Mouse (Mus musculus): ENCODE measurements at regions not wholly inside any gene's neighbourhood (a gene's known extent, or its start where the extent isn't known, plus 50 kb on each side); places are given as distances from the start of the nearest gene placed in this dataset.

GRCm38 (mm10) chr12:70628384-70629365 lies 175.8 kb downstream of the Tmx1 start:
- DNase-seq (ENCODE audit: low spot score in 2 of 2), result no peak

- DNase-seq (ENCODE audit: low spot score in 2 of 2), result no peak
Observed at GRCm38 (mm10) chr12:70629371-70629770, 176.5 kb downstream of the Tmx1 start.

- no peak for DNase-seq (ENCODE audit: low spot score in 2 of 2)
Observed at GRCm38 (mm10) chr12:70631281-70631680, 178.4 kb downstream of the Tmx1 start.

- DNase-seq (ENCODE audit: low spot score in 2 of 2), result no peak
Observed at GRCm38 (mm10) chr12:70633194-70633593, 180.3 kb downstream of the Tmx1 start.

GRCm38 (mm10) chr12:70633622-70634365 lies 180.9 kb downstream of the Tmx1 start:
- no peak for DNase-seq (ENCODE audit: low spot score in 2 of 2)

GRCm38 (mm10) chr12:70635997-70636396 lies 183.1 kb downstream of the Tmx1 start:
- DNase-seq (ENCODE audit: low spot score in 2 of 2), result no peak

- no peak for DNase-seq (ENCODE audit: low spot score in 2 of 2)
Observed at GRCm38 (mm10) chr12:70640186-70640585, 185.1 kb upstream of the Frmd6 start.

GRCm38 (mm10) chr12:70644910-70645309 lies 180.4 kb upstream of the Frmd6 start:
- no peak for DNase-seq (ENCODE audit: low spot score in 2 of 2)

- DNase-seq (ENCODE audit: low spot score in 2 of 2), result no peak
Observed at GRCm38 (mm10) chr12:70645407-70645806, 179.9 kb upstream of the Frmd6 start.

GRCm38 (mm10) chr12:70647516-70647915 lies 177.8 kb upstream of the Frmd6 start:
- DNase-seq (ENCODE audit: low spot score in 2 of 2), result no peak

- DNase-seq (ENCODE audit: low spot score in 2 of 2), result no peak
Observed at GRCm38 (mm10) chr12:70648179-70648811, 177.0 kb upstream of the Frmd6 start.

- DNase-seq (ENCODE audit: low spot score in 2 of 2), result no peak
Observed at GRCm38 (mm10) chr12:70648812-70649188, 176.5 kb upstream of the Frmd6 start.

GRCm38 (mm10) chr12:70649691-70650090 lies 175.6 kb upstream of the Frmd6 start:
- no peak for DNase-seq (ENCODE audit: low spot score in 2 of 2)

GRCm38 (mm10) chr12:70650470-70650869 lies 174.8 kb upstream of the Frmd6 start:
- DNase-seq (ENCODE audit: low spot score in 2 of 2), result no peak

GRCm38 (mm10) chr12:70652751-70653150 lies 172.6 kb upstream of the Frmd6 start:
- no peak for DNase-seq (ENCODE audit: low spot score in 2 of 2)

- no peak for DNase-seq (ENCODE audit: low spot score in 2 of 2)
Observed at GRCm38 (mm10) chr12:70653971-70654370, 171.3 kb upstream of the Frmd6 start.

- DNase-seq (ENCODE audit: low spot score in 2 of 2), result no peak
Observed at GRCm38 (mm10) chr12:70654546-70654945, 170.8 kb upstream of the Frmd6 start.

GRCm38 (mm10) chr12:70655411-70655811 lies 169.9 kb upstream of the Frmd6 start:
- DNase-seq (ENCODE audit: low spot score in 2 of 2), result no peak

GRCm38 (mm10) chr12:70655900-70656544 lies 169.3 kb upstream of the Frmd6 start:
- no peak for DNase-seq (ENCODE audit: low spot score in 2 of 2)

- no peak for DNase-seq (ENCODE audit: low spot score in 2 of 2)
Observed at GRCm38 (mm10) chr12:70656805-70657492, 168.4 kb upstream of the Frmd6 start.

GRCm38 (mm10) chr12:70657493-70657810 lies 167.9 kb upstream of the Frmd6 start:
- DNase-seq (ENCODE audit: low spot score in 2 of 2), result no peak
